Mouse (Mus musculus) regulatory T cell (primary cell): Measurements from ENCODE around the gene Rbp4.

Source experiments
- in situ Hi-C: fragments of 300-600 bp; cut with MboI, MseI; formaldehyde crosslinking; loops from one replicate; pipeline ENCODE4 v1.15.1; 2025; ENCODE audit warnings: high pct_unique_total_duplicates

The Rbp4 gene

DNA sequence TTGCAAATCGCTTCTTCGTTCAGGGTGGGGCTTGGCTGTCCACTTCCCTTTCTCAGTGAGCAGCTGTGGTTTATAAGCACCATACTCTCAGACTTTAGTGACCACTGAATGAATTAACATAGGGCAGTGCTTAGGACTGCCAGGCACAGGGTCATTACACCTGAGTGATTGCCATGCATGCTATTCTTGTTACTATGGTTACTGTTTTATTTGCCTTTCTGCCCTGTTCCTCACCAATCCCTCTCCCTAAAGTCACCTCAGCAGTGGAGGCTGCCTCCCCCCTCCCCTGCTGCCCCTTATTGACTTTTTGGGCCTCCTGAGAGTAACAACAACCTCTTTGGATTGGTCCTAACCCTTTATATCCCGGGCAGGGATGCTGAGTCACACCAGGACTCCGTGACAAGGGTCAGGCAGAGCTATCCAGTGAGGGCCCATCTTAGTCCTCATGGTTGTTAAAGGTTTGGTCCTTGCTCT, 33.5 kb downstream of the Rbp4 start:
- in situ Hi-C loops: loop anchor here (5.0 kb wide), 1 partner anchor 66 kb away; no protein-coding TSS in a partner anchor

DNA sequence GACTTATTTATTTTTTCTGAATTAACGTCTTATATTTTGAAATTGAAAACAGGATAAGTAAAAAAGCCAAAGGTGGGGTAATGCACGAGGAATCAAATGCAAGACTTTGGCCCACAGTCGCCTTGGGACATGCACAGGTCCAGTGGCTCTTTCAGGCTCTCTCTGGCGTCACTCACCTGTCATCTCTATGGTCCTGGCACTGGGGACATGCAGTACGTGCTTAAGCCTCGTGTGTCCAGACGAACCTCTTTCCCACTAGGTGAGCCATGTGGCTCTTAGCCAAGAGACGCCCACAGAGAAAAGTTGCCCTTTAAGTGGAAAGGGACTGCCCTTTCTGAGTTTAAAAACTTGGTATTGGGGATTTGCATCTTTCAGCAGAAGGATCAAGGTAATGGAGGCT, 35.7 kb downstream of the Rbp4 start:
- in situ Hi-C loops: no loop called here

DNA sequence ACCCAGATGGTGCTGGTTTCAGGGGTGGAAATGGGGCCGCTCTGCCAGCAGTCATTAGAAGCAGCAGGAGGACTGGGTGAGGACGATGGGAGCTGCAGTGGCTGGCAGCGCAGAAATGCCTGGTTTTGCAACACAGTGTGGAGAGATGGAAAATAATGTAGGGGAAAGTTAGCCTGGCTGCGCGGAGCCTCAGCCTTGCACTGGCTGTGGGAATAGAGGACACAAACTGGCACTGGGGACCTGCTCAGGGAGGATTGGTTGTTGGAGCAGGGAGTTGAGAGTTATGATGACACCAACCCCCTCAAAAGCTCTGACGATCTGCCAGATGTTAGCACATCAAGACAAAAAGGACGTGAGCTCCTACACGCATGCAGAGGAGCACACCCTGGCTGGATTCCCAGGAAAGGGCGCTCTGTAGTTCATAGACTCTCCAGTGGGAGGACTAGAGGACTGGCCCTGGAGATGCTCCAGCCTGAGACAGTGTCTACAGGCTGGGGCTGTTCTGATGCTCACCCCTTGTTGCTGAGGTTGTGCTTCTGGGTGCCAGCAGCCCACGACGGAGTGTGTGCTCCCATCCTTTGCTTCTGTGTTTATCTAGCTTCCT, 38.0 kb downstream of the Rbp4 start:
- in situ Hi-C loops: no loop called here

- in situ Hi-C loops: no loop called here
Measured at GRCm38 (mm10) chr19:38085841-38086240, 39.2 kb downstream of the Rbp4 start.

DNA sequence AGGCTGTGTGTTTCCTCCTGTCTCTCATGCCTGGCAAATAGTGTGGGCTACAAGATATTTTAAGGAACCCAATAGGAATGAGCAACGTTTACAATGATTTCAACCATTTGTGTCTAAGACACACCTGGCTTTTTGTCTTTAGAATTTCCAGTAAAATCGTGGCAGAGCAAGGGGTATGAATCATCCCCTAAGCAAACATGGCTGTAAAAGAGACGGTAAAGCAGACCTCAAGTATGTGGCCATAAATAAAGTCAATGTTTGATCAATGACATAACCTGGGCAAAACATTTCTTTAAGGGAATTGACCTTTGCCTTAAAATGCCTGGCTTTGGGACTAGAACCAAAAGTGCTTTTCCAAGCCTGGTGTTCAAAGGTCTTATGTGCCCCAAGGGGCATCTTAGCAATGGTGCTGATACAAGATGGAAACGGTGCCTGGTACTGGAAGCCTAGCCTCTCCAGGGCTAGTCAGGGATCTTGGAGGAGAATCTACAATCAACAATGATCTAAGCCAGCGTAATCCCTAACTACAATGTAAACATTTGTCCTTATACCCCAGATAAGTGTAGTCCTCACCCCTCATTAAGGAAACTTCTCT, 42.1 kb downstream of the Rbp4 start:
- in situ Hi-C loops: no loop called here

DNA sequence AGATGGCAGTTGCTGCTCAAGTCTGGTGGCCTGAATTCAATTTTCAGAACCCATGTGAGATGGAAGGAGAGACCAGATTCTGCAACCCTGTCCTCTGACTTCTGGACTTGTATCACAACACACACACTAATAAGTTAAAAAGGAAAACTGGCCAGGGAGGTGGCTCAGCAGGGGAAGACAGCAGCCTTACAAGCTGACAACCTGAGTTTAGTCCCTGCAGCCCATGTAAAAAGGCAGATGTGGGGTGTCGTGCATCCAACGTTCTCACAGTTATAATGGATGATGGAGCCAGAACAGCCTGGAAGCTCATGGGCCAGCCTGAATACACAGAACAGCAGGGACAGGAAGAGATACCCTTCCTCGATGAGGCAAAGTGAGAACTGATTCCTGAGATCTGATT, 43.7 kb downstream of the Rbp4 start:
- in situ Hi-C loops: no loop called here

GRCm38 (mm10) chr19:38077851-38078540, 47.1 kb downstream of the Rbp4 start:
- in situ Hi-C loops: no loop called here

- in situ Hi-C loops: no loop called here
Measured at GRCm38 (mm10) chr19:38076251-38076650, 48.8 kb downstream of the Rbp4 start.

GRCm38 (mm10) chr19:38075051-38075450, 50.0 kb downstream of the Rbp4 start:
- in situ Hi-C loops: no loop called here

GRCm38 (mm10) chr19:38073226-38073625, 51.9 kb downstream of the Rbp4 start:
- in situ Hi-C loops: loop anchor here (25.0 kb wide), 2 partner anchors 739 to 864 kb away; partner anchors contain the start of genes Hells and Noc3l
